Mouse (Mus musculus): ENCODE measurements around the gene Aloxe3.

The Aloxe3 gene

DNA sequence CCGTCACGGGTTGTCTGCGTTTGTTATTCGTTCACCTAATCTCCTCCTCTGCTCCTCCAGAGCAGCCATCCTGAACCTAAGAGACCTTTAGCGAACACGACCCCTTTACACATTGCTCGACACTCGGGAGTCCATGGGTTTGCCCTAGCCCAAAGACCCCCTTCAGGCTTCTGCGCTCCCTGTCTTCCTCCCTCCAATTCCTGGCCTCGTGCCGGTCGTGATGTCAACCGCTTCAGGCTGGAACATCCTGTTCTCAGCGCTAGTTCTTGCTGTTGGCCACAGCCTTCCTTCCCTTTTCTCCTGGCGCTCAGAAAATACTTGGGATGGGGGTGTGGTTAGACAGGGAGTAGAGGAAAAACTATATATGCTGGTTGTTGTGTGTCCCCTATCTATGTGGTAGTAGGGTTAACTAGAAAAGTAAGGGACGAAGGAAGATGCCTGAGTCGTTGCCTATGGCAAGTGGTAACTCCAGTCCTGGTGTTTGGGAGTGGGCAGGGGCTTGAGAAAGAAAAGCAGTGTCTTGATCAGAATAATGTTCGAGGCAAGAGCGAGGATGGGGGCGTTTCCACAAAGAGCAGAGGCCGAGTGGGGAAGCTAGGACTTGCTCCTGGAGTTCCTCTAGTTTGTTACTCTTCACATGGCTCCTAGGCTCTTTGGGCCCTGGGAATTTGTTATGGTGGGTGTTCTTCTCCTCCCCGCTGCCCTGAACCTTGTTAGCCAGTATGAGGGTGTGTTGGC lies 26.4 kb upstream of the Aloxe3 start:
- CTCF ChIA-PET: interaction anchor here in 1 of 4 experiments (0.6 to 2.3 kb wide), 7 partner anchors 7 to 195 kb away, joined by 3 to 15 read pairs (median 3); no protein-coding TSS in a partner anchor
- POLR2A ChIA-PET: interaction anchor here (0.5 to 19.7 kb wide), 45 partner anchors 8 to 442 kb away, joined by 3 to 417 read pairs (median 4); partner anchors contain the start of genes Tmem107 (in 3 of the 4), Borcs6 (in 2 of the 4), 9130213A22Rik (in 1 of the 4) and Aloxe3 (in 1 of the 4)

DNA sequence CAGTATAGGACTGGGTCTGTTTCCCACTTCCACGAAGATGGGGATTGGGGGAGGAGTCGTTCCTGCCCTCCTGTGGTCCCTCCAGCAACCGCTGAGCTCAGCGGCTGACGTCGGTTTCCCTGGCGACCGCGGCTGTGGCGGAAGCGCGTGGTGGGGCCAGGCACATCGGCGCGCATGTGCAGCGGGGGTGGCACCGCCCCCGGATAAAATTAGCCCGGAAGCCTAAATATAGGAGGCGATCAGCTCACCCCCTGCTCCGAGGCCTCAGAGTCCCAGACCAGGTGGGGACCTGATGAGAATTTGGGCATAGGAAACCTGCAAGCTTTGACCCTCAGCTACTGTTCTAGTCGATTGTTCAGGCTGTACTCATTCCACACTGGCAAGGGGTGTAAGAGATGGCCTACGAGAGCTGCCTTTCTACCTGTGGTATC lies 25.8 kb upstream of the Aloxe3 start:
- ChIA-PET CTCF (interaction anchor here in 2 of 4 experiments (0.6 to 2.3 kb wide), 6 partner anchors 9 to 447 kb away, joined by 3 to 15 read pairs (median 4); no protein-coding TSS in a partner anchor), POLR2A (interaction anchor here (0.6 to 19.7 kb wide), 35 partner anchors 9 to 605 kb away, joined by 3 to 417 read pairs (median 5); partner anchors contain the start of genes Tmem107 (in 3 of the 4), Borcs6 (in 2 of the 4), 9130213A22Rik (in 1 of the 4) and Aloxe3 (in 1 of the 4))

DNA sequence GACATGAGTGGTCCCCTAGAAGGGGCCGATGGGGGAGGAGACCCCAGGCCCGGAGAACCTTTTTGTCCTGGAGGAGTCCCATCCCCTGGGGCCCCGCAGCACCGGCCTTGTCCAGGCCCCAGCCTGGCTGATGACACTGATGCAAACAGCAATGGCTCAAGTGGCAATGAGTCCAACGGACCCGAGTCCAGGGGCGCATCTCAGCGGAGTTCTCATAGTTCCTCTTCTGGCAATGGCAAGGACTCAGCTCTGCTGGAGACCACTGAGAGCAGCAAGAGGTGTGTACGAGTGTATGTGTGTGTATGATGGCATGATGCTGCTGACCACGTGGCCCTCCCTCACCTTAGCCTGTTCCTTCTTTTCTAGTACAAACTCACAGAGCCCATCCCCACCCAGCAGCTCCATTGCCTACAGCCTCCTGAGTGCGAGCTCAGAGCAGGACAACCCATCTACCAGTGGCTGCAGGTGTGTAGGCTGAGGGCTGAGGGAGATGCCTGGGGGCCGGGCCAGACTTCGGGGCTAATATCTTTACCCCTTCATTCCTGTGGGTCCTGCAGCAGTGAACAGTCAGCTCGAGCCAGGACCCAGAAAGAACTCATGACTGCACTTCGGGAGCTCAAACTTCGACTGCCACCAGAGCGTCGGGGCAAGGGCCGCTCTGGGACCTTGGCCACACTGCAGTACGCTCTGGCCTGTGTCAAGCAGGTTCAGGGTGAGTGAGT lies 24.9 kb upstream of the Aloxe3 start:
- ChIA-PET CTCF (interaction anchor here in 2 of 4 experiments (0.6 to 2.3 kb wide), 4 partner anchors 8 to 446 kb away, joined by 3 to 15 read pairs (median 8); no protein-coding TSS in a partner anchor), POLR2A (interaction anchor here in 3 of 4 experiments (0.5 to 19.7 kb wide), 23 partner anchors 9 to 604 kb away, joined by 3 to 417 read pairs (median 4); partner anchors contain the start of genes Tmem107 (in 3 of the 3), 9130213A22Rik (in 1 of the 3), Aloxe3 (in 1 of the 3) and Borcs6 (in 1 of the 3))

DNA sequence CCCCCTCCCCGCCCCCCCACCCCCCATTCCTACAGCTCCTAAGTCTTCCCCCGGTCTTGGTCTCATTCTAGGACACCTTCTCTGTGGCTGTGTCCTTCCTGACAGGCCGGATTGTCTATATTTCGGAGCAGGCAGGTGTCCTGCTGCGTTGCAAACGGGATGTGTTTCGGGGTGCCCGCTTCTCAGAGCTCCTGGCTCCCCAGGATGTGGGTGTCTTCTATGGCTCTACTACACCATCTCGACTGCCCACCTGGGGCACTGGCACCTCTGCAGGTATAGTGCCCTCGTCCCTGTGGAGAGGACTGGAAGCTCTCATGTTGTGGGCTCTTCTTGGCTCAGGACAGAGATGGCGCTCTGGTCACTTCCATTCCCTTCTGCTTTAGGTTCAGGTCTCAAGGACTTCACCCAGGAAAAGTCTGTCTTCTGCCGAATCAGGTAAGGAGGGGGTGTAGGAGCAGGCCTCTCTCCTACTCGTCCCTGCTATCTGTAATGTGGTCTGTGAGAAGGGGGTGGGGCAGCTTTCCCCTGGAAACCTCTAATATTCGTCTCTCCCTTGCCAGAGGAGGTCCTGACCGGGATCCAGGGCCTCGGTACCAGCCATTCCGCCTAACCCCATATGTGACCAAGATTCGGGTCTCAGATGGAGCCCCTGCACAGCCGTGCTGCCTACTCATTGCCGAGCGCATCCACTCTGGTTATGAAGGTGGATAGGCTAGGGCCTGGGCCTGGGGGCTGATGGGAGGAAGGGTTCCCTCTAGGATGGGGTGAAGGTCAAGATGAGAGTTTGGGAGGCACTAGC lies 23.9 kb upstream of the Aloxe3 start:
- ChIA-PET POLR2A (interaction anchor here in 3 of 4 experiments (1.1 to 19.7 kb wide), 10 partner anchors 8 to 316 kb away, joined by 3 to 417 read pairs (median 29); partner anchors contain the start of genes Tmem107 (in 3 of the 3), 9130213A22Rik (in 1 of the 3) and Hes7 (in 1 of the 3)), CTCF (interaction anchor here in 2 of 4 experiments (0.6 to 1.5 kb wide), 2 partner anchors 9 to 49 kb away, joined by 3 to 6 read pairs; no protein-coding TSS in a partner anchor)

DNA sequence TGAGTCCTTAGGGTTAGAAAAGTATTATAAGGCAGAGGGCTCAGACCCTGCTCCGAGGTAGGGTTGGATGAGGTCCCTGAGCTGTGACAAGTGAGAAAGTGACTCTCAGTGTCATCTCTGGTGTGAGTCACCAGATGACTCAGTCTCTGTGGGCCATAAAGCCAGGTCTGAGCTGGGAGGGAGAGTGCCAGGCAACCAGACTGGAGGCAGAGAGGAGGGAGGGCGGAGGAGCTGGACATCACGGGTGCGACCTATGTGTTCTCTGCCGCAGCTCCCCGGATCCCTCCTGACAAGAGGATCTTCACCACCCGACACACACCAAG lies 23.3 kb upstream of the Aloxe3 start:
- POLR2A ChIA-PET: interaction anchor here in 3 of 4 experiments (1.1 to 19.7 kb wide), 6 partner anchors 10 to 35 kb away, joined by 3 to 417 read pairs (median 133); partner anchors contain the start of genes Tmem107 (in 3 of the 3), 9130213A22Rik (in 1 of the 3) and Hes7 (in 1 of the 3)
- CTCF ChIA-PET: no interaction called here

DNA sequence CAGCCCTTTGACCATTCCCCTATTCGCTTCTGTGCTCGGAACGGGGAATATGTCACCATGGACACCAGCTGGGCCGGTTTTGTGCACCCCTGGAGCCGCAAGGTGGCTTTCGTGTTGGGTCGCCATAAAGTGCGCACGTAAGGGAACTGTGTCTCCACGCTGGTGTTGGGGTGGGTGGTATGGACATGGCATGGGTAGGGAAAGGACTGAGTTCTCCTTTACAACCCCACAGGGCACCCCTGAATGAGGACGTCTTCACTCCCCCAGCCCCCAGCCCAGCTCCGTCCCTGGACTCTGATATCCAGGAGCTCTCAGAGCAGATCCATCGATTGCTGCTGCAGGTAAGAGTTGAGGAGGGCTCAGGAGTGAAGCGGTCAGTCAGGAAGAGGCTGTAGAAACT lies 22.6 kb upstream of the Aloxe3 start:
- POLR2A ChIA-PET: interaction anchor here in 2 of 4 experiments (1.4 to 12.7 kb wide), 3 partner anchors 11 to 30 kb away, joined by 4 to 107 read pairs (median 12); partner anchors contain the start of gene Tmem107 (in 1 of the 2)
- CTCF ChIA-PET: no interaction called here

DNA sequence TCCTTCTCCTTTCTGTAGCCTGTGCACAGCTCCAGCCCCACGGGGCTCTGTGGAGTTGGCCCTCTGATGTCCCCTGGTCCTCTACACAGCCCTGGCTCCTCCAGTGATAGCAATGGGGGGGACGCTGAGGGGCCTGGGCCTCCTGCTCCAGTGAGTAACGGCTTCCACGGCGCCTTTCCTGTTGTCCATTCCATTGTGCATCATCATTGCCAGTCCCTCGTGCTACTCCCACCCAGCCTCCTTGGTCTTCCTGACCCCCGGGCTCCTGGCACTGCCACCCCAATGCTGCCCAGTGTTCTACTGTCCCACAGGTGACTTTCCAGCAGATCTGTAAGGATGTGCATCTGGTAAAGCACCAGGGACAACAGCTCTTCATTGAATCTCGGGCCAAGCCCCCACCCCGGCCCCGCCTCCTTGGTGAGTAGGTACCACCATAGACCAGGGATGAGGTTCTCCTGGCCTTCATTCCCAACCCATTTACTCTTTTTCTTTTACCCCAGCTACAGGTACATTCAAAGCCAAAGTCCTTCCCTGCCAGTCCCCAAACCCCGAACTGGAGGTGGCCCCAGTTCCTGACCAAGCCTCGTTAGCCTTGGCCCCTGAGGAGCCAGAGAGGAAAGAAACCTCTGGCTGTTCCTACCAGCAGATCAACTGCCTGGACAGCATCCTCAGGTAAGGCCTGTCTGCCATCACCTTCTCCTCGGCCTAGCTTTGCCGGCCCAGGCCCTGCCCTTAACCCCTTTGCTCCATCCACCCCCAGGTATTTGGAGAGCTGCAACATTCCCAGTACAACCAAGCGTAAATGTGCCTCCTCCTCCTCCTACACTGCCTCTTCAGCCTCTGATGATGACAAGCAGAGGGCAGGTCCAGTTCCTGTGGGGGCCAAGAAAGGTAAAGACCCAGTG lies 21.9 kb upstream of the Aloxe3 start:
- POLR2A ChIA-PET: interaction anchor here in 2 of 4 experiments (0.8 to 12.7 kb wide), 5 partner anchors 9 to 38 kb away, joined by 3 to 107 read pairs (median 5); partner anchors contain the start of genes Per1 (in 1 of the 2) and Tmem107 (in 1 of the 2)
- CTCF ChIA-PET: no interaction called here

DNA sequence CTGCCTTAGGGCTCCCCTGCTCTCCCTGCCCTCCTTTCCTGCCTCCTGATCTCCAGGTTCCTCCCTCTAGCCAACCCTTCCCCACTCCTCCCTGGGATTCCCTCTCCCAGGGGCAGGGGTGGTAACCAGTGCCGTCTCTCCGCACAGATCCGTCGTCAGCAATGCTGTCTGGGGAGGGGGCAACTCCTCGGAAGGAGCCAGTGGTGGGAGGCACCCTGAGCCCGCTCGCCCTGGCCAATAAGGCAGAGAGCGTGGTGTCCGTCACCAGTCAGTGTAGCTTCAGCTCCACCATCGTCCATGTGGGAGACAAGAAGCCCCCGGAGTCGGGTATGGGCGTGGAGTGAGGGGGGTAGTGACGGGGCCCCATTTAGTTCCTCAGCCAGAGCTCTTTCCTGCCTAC lies 21.2 kb upstream of the Aloxe3 start:
- ChIA-PET CTCF (no interaction called here), POLR2A (interaction anchor here in 2 of 4 experiments (0.8 to 12.7 kb wide), 5 partner anchors 10 to 38 kb away, joined by 3 to 107 read pairs (median 5); partner anchors contain the start of genes Per1 (in 1 of the 2) and Tmem107 (in 1 of the 2))

DNA sequence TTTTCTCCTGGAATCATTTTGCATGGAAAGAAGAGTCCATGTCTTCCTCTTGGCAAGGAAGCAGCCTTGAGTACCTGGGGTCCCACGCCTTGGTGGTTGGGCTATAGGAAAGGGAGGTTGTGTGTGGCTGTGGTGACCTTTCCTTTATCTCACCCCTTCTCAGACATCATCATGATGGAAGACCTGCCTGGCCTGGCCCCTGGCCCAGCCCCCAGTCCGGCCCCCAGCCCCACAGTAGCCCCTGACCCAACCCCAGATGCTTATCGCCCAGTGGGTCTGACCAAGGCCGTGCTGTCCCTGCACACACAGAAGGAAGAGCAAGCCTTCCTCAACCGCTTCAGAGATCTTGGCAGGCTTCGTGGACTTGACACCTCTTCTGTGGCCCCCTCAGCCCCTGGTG lies 20.5 kb upstream of the Aloxe3 start:
- ChIA-PET CTCF (no interaction called here), POLR2A (interaction anchor here in 2 of 4 experiments (1.0 to 19.2 kb wide), 5 partner anchors 11 to 38 kb away, joined by 3 to 269 read pairs (median 98); partner anchors contain the start of genes Per1 (in 2 of the 2), Tmem107 (in 1 of the 2) and Vamp2 (in 1 of the 2))

DNA sequence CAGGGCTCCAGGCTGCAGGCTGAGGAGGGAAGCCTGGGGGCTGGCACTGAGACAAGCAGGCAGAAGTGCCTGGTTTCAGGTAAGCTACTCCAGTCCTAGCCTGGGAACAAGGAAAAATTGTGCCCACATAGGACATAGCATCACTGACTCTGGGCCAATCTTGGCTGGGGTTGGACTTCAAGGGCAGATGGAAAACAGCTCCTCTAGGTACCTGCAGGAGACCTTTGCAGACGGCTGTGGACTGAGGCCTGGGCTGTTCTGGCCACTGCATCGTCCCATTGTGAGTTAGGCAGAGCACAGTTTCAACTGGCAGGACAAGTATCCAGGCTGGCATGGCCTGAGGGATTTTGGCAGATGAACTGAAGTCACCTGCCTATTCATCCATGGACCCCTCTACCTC lies 19.9 kb upstream of the Aloxe3 start:
- POLR2A ChIA-PET: interaction anchor here in 3 of 4 experiments (1.0 to 19.2 kb wide), 6 partner anchors 11 to 39 kb away, joined by 3 to 269 read pairs (median 102); partner anchors contain the start of genes Per1 (in 2 of the 3), Tmem107 (in 2 of the 3) and Vamp2 (in 1 of the 3)
- CTCF ChIA-PET: no interaction called here

DNA sequence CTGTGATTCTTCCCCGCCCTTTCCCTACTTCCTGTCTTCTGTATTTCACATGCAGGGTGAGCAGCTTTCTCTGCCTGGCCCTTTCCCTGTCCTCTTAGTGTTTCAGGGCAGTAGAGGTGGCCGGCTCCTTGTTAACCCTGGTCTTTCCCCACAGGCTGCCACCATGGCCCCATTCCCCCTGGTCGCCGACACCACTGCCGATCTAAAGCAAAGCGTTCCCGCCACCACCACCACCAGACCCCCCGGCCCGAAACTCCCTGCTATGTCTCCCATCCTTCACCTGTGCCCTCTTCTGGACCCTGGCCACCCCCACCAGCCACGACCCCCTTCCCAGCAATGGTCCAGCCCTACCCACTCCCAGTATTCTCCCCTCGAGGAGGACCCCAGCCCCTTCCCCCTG lies 19.4 kb upstream of the Aloxe3 start:
- ChIA-PET CTCF (interaction anchor here in 1 of 4 experiments (0.6 to 1.2 kb wide), 4 partner anchors 8 to 42 kb away, joined by 3 to 5 read pairs (median 3); partner anchors contain the start of gene Per1), POLR2A (interaction anchor here in 3 of 4 experiments (1.0 to 19.2 kb wide), 6 partner anchors 12 to 39 kb away, joined by 3 to 269 read pairs (median 102); partner anchors contain the start of genes Per1 (in 2 of the 3), Tmem107 (in 2 of the 3) and Vamp2 (in 1 of the 3))

DNA sequence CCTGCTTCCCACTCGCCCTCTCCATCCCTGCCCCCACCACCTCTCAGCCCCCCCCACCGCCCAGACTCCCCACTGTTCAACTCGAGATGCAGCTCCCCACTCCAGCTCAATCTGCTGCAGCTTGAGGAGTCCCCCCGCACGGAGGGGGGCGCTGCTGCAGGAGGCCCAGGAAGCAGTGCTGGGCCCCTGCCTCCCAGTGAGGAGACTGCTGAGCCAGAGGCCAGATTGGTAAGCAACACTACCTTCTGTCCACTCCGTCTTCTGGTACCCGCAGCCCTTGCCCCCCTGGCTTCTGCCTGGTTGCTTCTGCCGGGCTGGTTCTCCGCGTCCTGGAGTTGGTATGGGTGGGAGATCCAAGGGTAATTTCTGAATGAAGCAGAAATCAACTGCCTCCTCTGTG lies 18.9 kb upstream of the Aloxe3 start:
- ChIA-PET CTCF (interaction anchor here in 2 of 4 experiments (0.6 to 1.2 kb wide), 5 partner anchors 8 to 56 kb away, joined by 3 to 5 read pairs (median 3); partner anchors contain the start of gene Per1 (in 1 of the 2)), POLR2A (interaction anchor here in 3 of 4 experiments (0.5 to 19.2 kb wide), 10 partner anchors 11 to 312 kb away, joined by 3 to 269 read pairs (median 5); partner anchors contain the start of genes Per1 (in 2 of the 3), Tmem107 (in 2 of the 3) and Vamp2 (in 2 of the 3))

DNA sequence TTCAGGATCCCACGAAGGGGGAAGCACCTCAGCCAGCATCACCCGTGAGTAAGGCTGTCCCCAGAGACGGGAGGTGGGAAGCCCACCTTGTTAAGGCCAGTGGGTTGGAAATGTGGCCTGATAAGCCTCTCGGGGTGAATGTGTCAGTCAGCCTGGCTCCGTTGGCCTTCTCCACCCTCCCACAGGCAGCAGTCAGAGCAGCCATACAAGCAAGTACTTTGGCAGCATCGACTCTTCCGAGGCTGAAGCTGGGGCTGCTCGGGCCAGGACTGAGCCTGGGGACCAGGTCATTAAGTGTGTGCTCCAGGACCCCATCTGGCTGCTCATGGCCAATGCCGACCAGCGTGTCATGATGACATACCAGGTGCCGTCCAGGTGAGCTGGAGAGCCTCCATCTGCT lies 18.0 kb upstream of the Aloxe3 start:
- CTCF ChIA-PET: interaction anchor here in 1 of 4 experiments (3.5 kb wide), 1 partner anchor 8 kb away, joined by 15 read pairs; no protein-coding TSS in a partner anchor
- POLR2A ChIA-PET: interaction anchor here in 3 of 4 experiments (0.6 to 19.2 kb wide), 13 partner anchors 8 to 185 kb away, joined by 3 to 269 read pairs (median 11); partner anchors contain the start of genes Per1 (in 2 of the 3), Tmem107 (in 2 of the 3), Borcs6 (in 1 of the 3) and Vamp2 (in 1 of the 3)

DNA sequence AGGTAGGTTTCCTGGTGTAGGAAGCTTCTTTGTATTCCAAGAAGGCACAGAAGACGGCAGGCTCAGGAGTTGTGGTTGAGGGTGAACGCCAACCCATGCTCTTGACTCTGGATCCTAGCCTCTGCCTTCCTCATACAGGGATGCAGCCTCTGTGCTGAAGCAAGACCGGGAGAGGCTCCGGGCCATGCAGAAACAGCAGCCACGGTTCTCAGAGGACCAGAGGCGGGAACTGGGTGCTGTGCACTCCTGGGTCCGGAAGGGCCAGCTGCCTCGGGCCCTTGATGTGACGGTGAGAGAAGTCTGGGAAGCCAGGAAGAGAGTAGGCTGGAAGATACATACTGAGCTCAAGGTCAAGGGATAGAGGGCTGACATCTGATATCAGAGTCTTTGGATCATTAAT lies 17.5 kb upstream of the Aloxe3 start:
- POLR2A ChIA-PET: interaction anchor here in 3 of 4 experiments (0.6 to 19.2 kb wide), 17 partner anchors 8 to 146 kb away, joined by 3 to 269 read pairs (median 16); partner anchors contain the start of genes Per1 (in 3 of the 3), Tmem107 (in 2 of the 3), 9130213A22Rik (in 1 of the 3) and Borcs6 (in 1 of the 3)
- CTCF ChIA-PET: interaction anchor here in 1 of 4 experiments (1.6 to 3.5 kb wide), 3 partner anchors 9 to 26 kb away, joined by 3 to 15 read pairs (median 7); partner anchors contain the start of gene Per1

Measured in embryonic stem cell, embryonic (primary cell).